Mouse (Mus musculus): Measurements from ENCODE around the gene Gm21834.

Gene Gm21834

DNA sequence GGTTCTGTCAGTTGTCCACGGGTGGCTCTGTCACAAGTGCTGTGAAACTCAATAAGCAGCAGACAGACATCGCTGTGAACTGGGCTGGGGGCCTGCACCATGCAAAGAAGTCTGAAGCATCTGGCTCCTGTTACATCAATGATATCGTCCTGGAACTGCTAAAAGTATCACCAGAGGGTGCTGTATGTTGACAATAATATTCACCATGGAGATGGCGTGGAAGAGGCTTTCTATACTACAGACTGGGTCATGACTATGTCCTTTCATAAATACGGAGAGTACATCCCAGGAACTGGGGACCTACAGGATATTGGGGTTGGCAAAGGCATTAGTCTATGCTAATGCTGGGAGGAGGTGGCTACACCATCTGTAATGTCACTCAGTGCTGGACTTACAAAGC, at the start of gene Gm21834:
TSS of gene Gm21834 (minus strand) at position 101 of the 400 bp plus-strand sequence.
- DNase-seq (ENCODE audit: low read depth, low spot score), result no peak

DNA sequence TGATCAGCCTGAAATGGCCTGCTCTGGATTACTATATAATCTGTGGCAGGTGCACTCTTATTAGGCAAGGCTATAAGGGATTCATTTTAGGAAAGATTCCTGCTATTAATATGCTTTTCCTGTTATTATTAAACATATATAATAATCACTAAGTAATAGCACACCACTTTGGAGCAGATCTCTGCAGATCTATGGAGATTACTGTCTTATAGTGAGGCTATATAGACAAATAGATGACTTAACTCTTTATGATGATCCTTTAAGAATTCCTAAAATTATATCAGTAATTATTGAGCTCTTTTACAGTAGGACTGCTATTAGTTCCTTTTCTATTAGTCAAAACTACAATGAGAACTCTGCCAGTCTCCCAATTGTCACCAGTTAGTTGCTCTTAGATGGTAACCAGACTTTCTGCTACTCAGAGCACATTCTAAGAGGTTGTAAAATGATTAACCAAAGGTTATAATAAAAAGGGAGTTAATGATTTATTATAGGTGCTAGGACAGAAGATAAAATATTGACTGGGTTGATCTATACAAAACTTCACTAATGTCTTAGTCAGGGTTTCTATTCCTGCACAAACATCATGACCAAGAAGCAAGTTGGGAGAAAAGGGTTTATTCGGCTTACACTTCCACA, 46.3 kb upstream of the Gm21834 start:
- DNase-seq (ENCODE audit: low read depth, low spot score), result no peak

GRCm38 (mm10) chr17:57770904-57771303, 28.9 kb upstream of the Gm21834 start:
- peak; percentile 24 for DNase-seq (ENCODE audit: low read depth, low spot score)

GRCm38 (mm10) chr17:57768622-57769610, 26.9 kb upstream of the Gm21834 start, which contains the start of gene Cntnap5c:
TSS of gene Cntnap5c (plus strand) at chr17:57769570.
- DNase-seq (ENCODE audit: low read depth, low spot score), result peak; percentile 62

- no peak for DNase-seq (ENCODE audit: low read depth, low spot score)
Observed at GRCm38 (mm10) chr17:57767306-57767705, 25.3 kb upstream of the Gm21834 start.

DNA sequence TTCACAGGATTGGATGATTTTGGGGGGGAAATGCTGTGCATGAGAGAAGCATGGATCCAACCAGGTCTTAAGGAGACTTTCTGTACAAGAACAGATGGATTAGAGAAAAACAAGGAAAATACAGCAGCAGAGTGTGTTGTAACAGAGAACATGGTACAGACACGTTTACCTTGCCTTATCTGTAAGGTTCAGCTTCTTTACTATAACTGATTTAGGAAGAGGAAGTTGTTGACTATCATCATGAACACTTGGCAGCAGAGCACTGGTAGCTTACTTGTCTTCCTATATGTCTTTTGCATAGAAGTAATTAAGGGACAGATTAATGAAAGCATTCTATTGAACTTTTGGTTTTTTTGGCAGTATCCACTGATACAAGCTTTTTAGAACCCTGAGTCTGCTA, 16.0 kb upstream of the Gm21834 start:
- no peak for DNase-seq (ENCODE audit: low read depth, low spot score)

DNA sequence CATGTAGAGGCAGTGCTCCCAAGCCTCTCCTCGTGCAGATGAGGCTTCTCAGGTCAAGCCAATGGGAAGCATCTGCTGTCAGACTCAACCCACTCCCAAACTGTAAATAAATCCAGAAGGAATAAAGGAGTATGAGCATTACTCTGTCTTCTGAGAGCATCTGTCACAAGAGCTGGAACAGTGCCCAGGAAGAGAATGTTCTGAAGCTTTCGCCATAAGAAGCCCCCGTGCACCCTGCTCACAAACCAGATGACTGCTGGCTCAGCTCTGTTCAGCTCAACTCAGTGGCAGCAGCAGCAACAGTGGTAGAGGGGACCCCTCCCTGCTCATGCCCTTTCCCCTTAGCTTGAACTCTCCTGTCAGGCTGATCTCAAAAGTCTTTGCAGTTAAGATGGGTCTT, 47.2 kb downstream of the Gm21834 start:
- no peak for DNase-seq (ENCODE audit: low read depth, low spot score)

All from embryo, embryonic 11.5 days (tissue).